Mouse (Mus musculus) liver, adult 2 months (tissue): ENCODE results near the gene Golga4.

ENCODE experiments used
- CTCF ChIP-seq: fragments of 200-500 bp; IDR thresholded peaks from 2 replicates; pipeline ENCODE4 v1.5.1; 2011; ENCODE audit warnings: low read depth, low read length, control low read depth
- POLR2A ChIP-seq: fragments of 200-500 bp; IDR thresholded peaks from 2 replicates; pipeline ENCODE4 v1.6.1; 2011; ENCODE audit warnings: low read length, control low read depth; ENCODE audit not compliant: insufficient read depth; ENCODE audit errors: extremely low read depth

DNA sequence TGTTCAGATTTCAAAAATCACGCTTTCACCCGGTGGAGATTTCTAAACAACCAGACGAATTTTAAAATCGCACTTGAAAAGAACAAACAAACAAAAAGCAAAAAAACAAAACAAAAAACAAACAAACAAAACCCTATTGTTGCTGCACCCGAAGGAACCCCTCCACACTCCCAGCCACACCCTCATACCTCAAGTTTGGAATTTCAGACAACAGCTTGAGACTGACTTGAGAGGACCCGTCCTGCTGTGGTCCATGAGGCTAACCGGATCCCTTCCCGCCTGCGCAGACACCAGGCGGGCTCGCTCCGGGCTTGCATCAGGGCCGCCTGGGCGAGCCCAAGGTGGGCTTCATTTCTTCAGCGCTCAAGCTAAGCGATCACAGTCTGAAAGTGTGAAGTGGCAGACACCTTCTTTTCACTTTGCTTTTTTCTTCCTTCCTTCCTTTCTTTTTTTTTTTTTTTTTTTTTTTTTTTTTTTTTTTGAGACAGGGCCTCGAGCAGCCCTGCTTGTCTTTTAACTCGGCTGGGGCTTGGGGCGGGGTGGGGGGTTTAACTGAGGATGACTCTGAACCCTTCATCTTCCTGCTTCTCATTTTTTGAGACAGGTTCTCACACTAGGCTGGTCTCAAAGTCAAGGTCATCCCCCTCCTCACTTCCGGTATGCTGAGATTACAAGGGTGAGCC is 17.0 kb upstream of the Golga4 start:
- TF ChIP-seq POLR2A: no peak
- TF ChIP-seq CTCF: no peak
